Mouse (Mus musculus): ENCODE results near the gene Psmc4. TPM values are rescaled to one million over a fixed set of nuclear protein-coding genes. Genes with fewer than 3 reads are reported as not detected.

Gene Psmc4
- polyA plus RNA-seq, 1 experiment from 2014 or later: 405 TPM

- Histone ChIP-seq H3K4me3 (ENCODE audit: low read depth, low read length) (no peak overlapping the region), H3K4me2 (ENCODE audit: low read depth) (no peak overlapping the region), H3K36me3 (ENCODE audit: control insufficient read depth, insufficient read depth, low read length) (no peaks in the 10 kb centered on the region), H3K27me3 (ENCODE audit: control insufficient read depth, insufficient read depth, low read length) (no peaks in the 10 kb centered on the region), H3K27ac (ENCODE audit: low read depth, low read length) (no peak overlapping the region), H3K9ac (ENCODE audit: low read length) (no peak overlapping the region), H3K4me1 (ENCODE audit: control insufficient read depth, insufficient read depth, low read length) (no peaks in the 10 kb centered on the region), H3K9me3 (ENCODE audit: control insufficient read depth, low read length) (no peaks in the 10 kb centered on the region)
- WGBS: 97% methylated on average over 1 of the region's 1 CpGs
- DNase-seq (ENCODE audit: low spot score) (no peak), ATAC-seq (ENCODE audit: insufficient read depth, low FRiP score, low TSS enrichment) (no peak)
These were observed 10.1 kb upstream of the Psmc4 start for GRCm38 (mm10) chr7:28059972-28060371.

- H3K27me3 ChIP-seq (ENCODE audit: control insufficient read depth, insufficient read depth, low read length): no peaks in the 10 kb centered on the region
- H3K4me2 ChIP-seq (ENCODE audit: low read depth): no peak overlapping the region
- DNase-seq (ENCODE audit: low spot score): no peak
- ATAC-seq (ENCODE audit: insufficient read depth, low FRiP score, low TSS enrichment): no peak
- H3K4me3 ChIP-seq (ENCODE audit: low read depth, low read length): no peak overlapping the region
- H3K4me1 ChIP-seq (ENCODE audit: control insufficient read depth, insufficient read depth, low read length): peaks cover 4% of the 10 kb centered on the region; the same call in 1 of the 2 replicates
- 84% methylated on average over 6 of the region's 6 CpGs for WGBS
- H3K9ac ChIP-seq (ENCODE audit: low read length): no peak overlapping the region
- no peak overlapping the region for H3K27ac ChIP-seq (ENCODE audit: low read depth, low read length)
- no peaks in the 10 kb centered on the region for H3K9me3 ChIP-seq (ENCODE audit: control insufficient read depth, low read length)
- peaks cover under 1% of the 10 kb centered on the region; the same call in 1 of the 2 replicates for H3K36me3 ChIP-seq (ENCODE audit: control insufficient read depth, insufficient read depth, low read length)
These were observed 3.4 kb upstream of the Psmc4 start for GRCm38 (mm10) chr7:28053046-28053930.

DNA sequence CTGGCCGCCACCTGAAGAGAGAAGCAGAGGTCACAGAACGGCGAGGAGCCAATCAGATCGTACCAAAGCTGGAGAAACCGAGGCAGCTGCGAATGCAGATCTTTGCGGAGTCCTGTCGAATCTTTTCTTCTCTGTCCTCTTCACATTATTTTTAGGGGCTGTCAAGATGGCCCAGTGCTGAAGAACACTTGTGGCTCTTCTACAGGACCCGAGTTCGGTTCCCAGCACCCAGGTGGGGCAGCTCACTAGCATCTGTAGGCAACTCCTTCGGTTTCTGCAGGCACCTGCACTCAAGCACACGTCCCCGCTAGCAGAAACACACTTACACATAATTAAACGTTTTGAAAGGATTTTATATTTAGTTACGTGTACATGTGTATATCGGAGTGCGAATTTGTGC is 683 bp upstream of the Psmc4 start:
- Histone ChIP-seq H3K4me1 (ENCODE audit: control insufficient read depth, insufficient read depth, low read length) (peaks cover 4% of the 10 kb centered on the region; the same call in 1 of the 2 replicates), H3K27me3 (ENCODE audit: control insufficient read depth, insufficient read depth, low read length) (no peaks in the 10 kb centered on the region), H3K4me3 (ENCODE audit: low read depth, low read length) (no peak overlapping the region), H3K9me3 (ENCODE audit: control insufficient read depth, low read length) (no peaks in the 10 kb centered on the region), H3K27ac (ENCODE audit: low read depth, low read length) (no peak overlapping the region), H3K4me2 (ENCODE audit: low read depth) (peak overlapping the region; percentile 13; the same call in 1 of the 2 replicates), H3K36me3 (ENCODE audit: control insufficient read depth, insufficient read depth, low read length) (peaks cover 15% of the 10 kb centered on the region), H3K9ac (ENCODE audit: low read length) (no peak overlapping the region)
- ATAC-seq (ENCODE audit: insufficient read depth, low FRiP score, low TSS enrichment) (no peak), DNase-seq (ENCODE audit: low spot score) (no peak)
- 62% methylated on average over 17 of the region's 17 CpGs for WGBS

- H3K9me3 ChIP-seq (ENCODE audit: control insufficient read depth, low read length): no peaks in the 10 kb centered on the region
- H3K27ac ChIP-seq (ENCODE audit: low read depth, low read length): no peak overlapping the region
- ATAC-seq (ENCODE audit: insufficient read depth, low FRiP score, low TSS enrichment) (no peak), DNase-seq (ENCODE audit: low spot score) (no peak)
- 93% methylated on average over 4 of the region's 4 CpGs for WGBS
- H3K4me3 ChIP-seq (ENCODE audit: low read depth, low read length): no peak overlapping the region
- peaks cover 37% of the 10 kb centered on the region for H3K36me3 ChIP-seq (ENCODE audit: control insufficient read depth, insufficient read depth, low read length)
- no peaks in the 10 kb centered on the region for H3K27me3 ChIP-seq (ENCODE audit: control insufficient read depth, insufficient read depth, low read length)
- no peak overlapping the region for H3K9ac ChIP-seq (ENCODE audit: low read length)
- peaks cover 4% of the 10 kb centered on the region; the same call in 1 of the 2 replicates for H3K4me1 ChIP-seq (ENCODE audit: control insufficient read depth, insufficient read depth, low read length)
- no peak overlapping the region for H3K4me2 ChIP-seq (ENCODE audit: low read depth)
These were observed 5.4 kb downstream of the Psmc4 start for GRCm38 (mm10) chr7:28044524-28044923.

DNA sequence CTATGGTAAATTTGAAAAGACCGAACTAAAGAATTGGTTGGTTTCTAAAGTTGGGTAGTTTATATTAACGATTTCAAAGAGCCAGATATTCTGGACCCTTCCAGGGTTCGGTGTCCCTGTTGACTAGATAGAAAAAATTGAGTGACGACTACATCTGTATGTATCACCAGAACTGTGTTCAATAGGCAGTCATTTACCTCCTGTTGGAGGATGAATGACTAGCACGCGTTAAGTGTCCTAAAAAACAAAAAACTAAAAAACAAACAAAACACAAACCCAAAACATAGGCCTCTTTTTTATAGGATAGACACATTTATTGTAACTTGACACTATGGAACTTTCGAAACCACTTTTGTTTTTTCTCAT is 35.5 kb downstream of the Psmc4 start:
- no peaks in the 10 kb centered on the region for H3K9me3 ChIP-seq (ENCODE audit: control insufficient read depth, low read length)
- H3K27ac ChIP-seq (ENCODE audit: low read depth, low read length): no peak overlapping the region
- H3K4me1 ChIP-seq (ENCODE audit: control insufficient read depth, insufficient read depth, low read length): peaks cover 3% of the 10 kb centered on the region; the same call in 1 of the 2 replicates
- 23% methylated on average over 7 of the region's 7 CpGs for WGBS
- H3K36me3 ChIP-seq (ENCODE audit: control insufficient read depth, insufficient read depth, low read length): no peaks in the 10 kb centered on the region
- peak overlapping the region; percentile 71 for H3K4me2 ChIP-seq (ENCODE audit: low read depth)
- H3K9ac ChIP-seq (ENCODE audit: low read length): peak overlapping the region; percentile 58
- no peaks in the 10 kb centered on the region for H3K27me3 ChIP-seq (ENCODE audit: control insufficient read depth, insufficient read depth, low read length)
- H3K4me3 ChIP-seq (ENCODE audit: low read depth, low read length): peak overlapping the region; percentile 49
- DNase-seq (ENCODE audit: low spot score) (no peak), ATAC-seq (ENCODE audit: insufficient read depth, low FRiP score, low TSS enrichment) (peak; percentile 50)

DNA sequence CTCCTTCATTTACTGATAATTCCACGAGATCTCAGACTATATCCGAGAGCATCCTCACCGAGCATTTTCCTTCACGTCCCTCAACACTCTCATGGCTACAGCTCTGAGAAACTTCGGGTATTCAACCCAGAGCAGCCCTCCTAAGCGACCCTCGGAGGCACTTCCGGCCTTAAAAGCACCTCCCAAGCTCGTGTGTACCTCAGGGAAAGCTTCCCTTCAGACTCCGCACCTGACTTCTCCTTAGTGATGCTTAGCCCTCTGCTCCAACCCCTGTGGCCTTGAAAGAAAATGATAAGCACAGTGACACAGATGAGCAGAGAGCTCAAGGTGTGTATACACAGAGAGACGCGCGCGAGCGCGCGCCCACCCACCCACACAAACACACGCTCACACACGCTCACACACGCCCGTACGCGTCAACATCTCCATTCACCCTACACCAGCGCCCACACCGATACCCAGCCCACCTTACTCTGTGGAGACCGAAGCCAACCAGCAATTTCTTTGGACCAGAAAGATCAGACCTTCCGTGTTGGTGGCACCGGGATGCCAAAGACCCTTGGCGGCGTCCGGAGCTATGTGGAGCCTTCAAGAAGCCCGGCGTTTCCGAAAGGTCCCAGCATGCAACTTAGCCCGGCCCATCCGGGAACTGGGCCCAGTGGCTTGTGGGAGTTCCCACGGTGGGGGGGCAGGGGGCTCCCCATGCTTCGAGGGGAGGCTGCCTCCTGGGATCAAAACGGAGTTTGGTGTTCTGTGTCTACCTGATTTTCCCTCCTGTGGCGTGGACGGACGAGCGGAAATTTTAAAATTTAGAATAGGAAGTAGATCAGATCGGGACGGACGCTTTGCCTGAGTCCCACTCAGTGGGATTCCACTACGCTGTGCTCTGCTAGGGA is 36.1 kb downstream of the Psmc4 start, which contains the start of gene Zfp850:
TSS of gene Zfp850 (minus strand) at position 567 of the 896 bp plus-strand sequence.
- peak within 1 kb of the TSS; percentile 58 for H3K9ac ChIP-seq (ENCODE audit: low read length)
- WGBS: under 1% methylated on average over 47 of the region's 47 CpGs
- H3K27ac ChIP-seq (ENCODE audit: low read depth, low read length): no peak within 1 kb of the TSS
- H3K9me3 ChIP-seq (ENCODE audit: control insufficient read depth, low read length): no peaks in the 10 kb centered on the region
- peak within 1 kb of the TSS; percentile 71 for H3K4me2 ChIP-seq (ENCODE audit: low read depth)
- H3K27me3 ChIP-seq (ENCODE audit: control insufficient read depth, insufficient read depth, low read length): no peaks in the 10 kb centered on the region
- peaks cover 3% of the 10 kb centered on the region; the same call in 1 of the 2 replicates for H3K4me1 ChIP-seq (ENCODE audit: control insufficient read depth, insufficient read depth, low read length)
- DNase-seq (ENCODE audit: low spot score): peak; percentile 86
- no peaks in the 10 kb centered on the region for H3K36me3 ChIP-seq (ENCODE audit: control insufficient read depth, insufficient read depth, low read length)
- peak within 1 kb of the TSS; percentile 49 for H3K4me3 ChIP-seq (ENCODE audit: low read depth, low read length)
- peak; percentile 86 for ATAC-seq (ENCODE audit: insufficient read depth, low FRiP score, low TSS enrichment)

- DNase-seq (ENCODE audit: low spot score) (no peak), ATAC-seq (ENCODE audit: insufficient read depth, low FRiP score, low TSS enrichment) (no peak)
- Histone ChIP-seq H3K4me1 (ENCODE audit: control insufficient read depth, insufficient read depth, low read length) (peaks cover 3% of the 10 kb centered on the region; the same call in 1 of the 2 replicates), H3K9ac (ENCODE audit: low read length) (no peak overlapping the region), H3K4me3 (ENCODE audit: low read depth, low read length) (no peak overlapping the region), H3K9me3 (ENCODE audit: control insufficient read depth, low read length) (no peaks in the 10 kb centered on the region), H3K27ac (ENCODE audit: low read depth, low read length) (no peak overlapping the region), H3K36me3 (ENCODE audit: control insufficient read depth, insufficient read depth, low read length) (no peaks in the 10 kb centered on the region), H3K27me3 (ENCODE audit: control insufficient read depth, insufficient read depth, low read length) (no peaks in the 10 kb centered on the region), H3K4me2 (ENCODE audit: low read depth) (no peak overlapping the region)
- 96% methylated on average over 3 of the region's 3 CpGs for WGBS
These were observed 39.6 kb downstream of the Psmc4 start for GRCm38 (mm10) chr7:28010271-28010670.
